Mouse (Mus musculus) limb, embryonic 11.5 days (tissue): Measurements from ENCODE around the gene Gmfb. TPM values are rescaled to one million over a fixed set of nuclear protein-coding genes. Genes with fewer than 3 reads are reported as not detected.

Experiments
- ATAC-seq: fragments of 200-750 bp; cut with Nextera tagmentation; 2 replicates; pipeline ENCODE4 v1.8.0; 2017; ENCODE audit warnings: low read depth; ENCODE audit not compliant: insufficient number of reproducible peaks, low FRiP score, low TSS enrichment
- DNase-seq: peaks from one replicate; pipeline ENCODE4 v3.0.0-alpha.2; 2015; ENCODE audit warnings: low spot score
- H3K27ac ChIP-seq: fragments of 300-500 bp; sonication (generic); replicated peaks from 2 replicates; pipeline ENCODE4 v1.5.1; 2014; ENCODE audit warnings: low read depth, mild to moderate bottlenecking, low read length
- H3K27me3 ChIP-seq: fragments of 300-500 bp; sonication (generic); 2 replicates; pipeline ENCODE4 v1.6.1; 2014; ENCODE audit warnings: mild to moderate bottlenecking, low read length, mixed read lengths; ENCODE audit not compliant: control insufficient read depth, insufficient read depth
- H3K36me3 ChIP-seq: fragments of 300-500 bp; sonication (generic); 2 replicates; pipeline ENCODE4 v1.6.1; 2014; ENCODE audit warnings: mild to moderate bottlenecking, low read length, moderate library complexity, mixed read lengths; ENCODE audit not compliant: control insufficient read depth, insufficient read depth
- H3K4me1 ChIP-seq: fragments of 300-500 bp; sonication (generic); 2 replicates; pipeline ENCODE4 v1.6.1; 2014; ENCODE audit warnings: low read length, mixed read lengths; ENCODE audit not compliant: control insufficient read depth, insufficient read depth
- H3K4me2 ChIP-seq: fragments of 300-500 bp; sonication (generic); 2 replicates; pipeline ENCODE4 v1.6.1; 2014; ENCODE audit warnings: low read depth, mild to moderate bottlenecking, moderate library complexity; ENCODE audit not compliant: severe bottlenecking
- H3K4me3 ChIP-seq: fragments of 300-500 bp; sonication (generic); 2 replicates; pipeline ENCODE4 v1.5.1; 2014; ENCODE audit warnings: low read depth, low read length
- H3K9ac ChIP-seq: fragments of 300-500 bp; sonication (generic); 2 replicates; pipeline ENCODE4 v1.6.1; 2014; ENCODE audit warnings: mild to moderate bottlenecking, low read length
- H3K9me3 ChIP-seq: fragments of 300-500 bp; sonication (generic); 2 replicates; pipeline ENCODE4 v1.6.1; 2016; ENCODE audit warnings: low read length; ENCODE audit not compliant: control insufficient read depth
- WGBS: fragments of 180-500 bp; shearing (Covaris S2); extraction: QIAGEN DNeasy Blood & Tissue Kit; methylation state at CpG from one replicate; pipeline ENCODE4 v1.1.7; 2014; 5-methylcytosine and 5-hydroxymethylcytosine counted together
- polyA plus RNA-seq: library from polyadenylated mRNA; unstranded; fragments of >200 nt; fragmentation: Nextera tagmentation; extraction: Ambion mirVana; gene quantifications from 2 replicates; pipeline ENCODE4 v1.2.1, GENCODE M21; 2014

The Gmfb gene
- polyA plus RNA-seq, 1 experiment from 2014 or later = 99.2 TPM

DNA sequence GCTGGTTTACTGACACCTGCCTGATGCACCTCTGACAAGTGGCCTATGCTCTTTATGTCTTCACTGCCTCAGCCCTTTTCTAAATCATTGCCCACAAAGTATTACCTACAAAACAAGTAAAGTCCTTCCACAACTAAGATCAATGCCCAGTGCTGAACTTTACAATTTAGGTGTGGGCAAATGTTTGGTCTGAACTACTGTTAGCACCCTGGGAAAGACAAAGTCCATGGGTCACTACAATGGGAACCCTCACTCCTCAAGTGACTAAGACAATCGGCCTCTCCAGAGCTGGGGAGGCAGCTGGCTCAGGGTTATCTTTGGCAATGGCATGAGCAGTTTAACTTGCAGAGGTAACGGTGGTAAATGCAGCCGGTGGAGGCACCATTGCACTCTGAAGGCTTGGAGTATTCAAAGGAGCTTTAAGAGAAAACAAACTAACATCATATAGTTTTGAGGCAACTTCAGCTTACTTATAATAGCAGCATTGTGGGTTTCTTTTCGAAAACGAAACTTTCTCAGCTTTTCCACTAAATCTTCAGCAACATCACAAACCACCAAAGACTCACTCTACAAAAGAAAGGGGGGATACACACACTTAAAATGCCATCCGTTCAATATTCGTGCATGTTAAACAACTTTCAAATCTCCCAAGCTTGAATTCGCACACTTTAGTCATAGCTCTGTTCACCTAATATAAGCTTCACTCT is 5.0 kb downstream of the Gmfb start:
- H3K36me3 ChIP-seq = peaks cover 7% of the 10 kb centered on the region; the same call in 1 of the 2 replicates
- no peak for DNase-seq
- WGBS = 92% methylated on average over 8 of the region's 8 CpGs

GRCm38 (mm10) chr14:46815640-46816039 is 6.4 kb downstream of the Gmfb start:
- Histone ChIP-seq H3K27me3 (no peaks in the 10 kb centered on the region), H3K4me3 (no peak overlapping the region), H3K27ac (no peak overlapping the region), H3K9me3 (no peaks in the 10 kb centered on the region), H3K36me3 (peaks cover 7% of the 10 kb centered on the region; the same call in 1 of the 2 replicates), H3K4me1 (no peaks in the 10 kb centered on the region; the same call in 1 of the 2 replicates), H3K9ac (no peak overlapping the region), H3K4me2 (no peak overlapping the region)
- ATAC-seq (no peak), DNase-seq (no peak)
- 85% methylated on average over 6 of the region's 6 CpGs for WGBS

More for the DNA sequence above, 5.0 kb downstream of the Gmfb start:
- Histone ChIP-seq H3K4me1 (peaks cover 5% of the 10 kb centered on the region), H3K4me3 (no peak overlapping the region), H3K4me2 (no peak overlapping the region), H3K27ac (no peak overlapping the region), H3K9me3 (no peaks in the 10 kb centered on the region), H3K9ac (no peak overlapping the region), H3K27me3 (no peaks in the 10 kb centered on the region)
- ATAC-seq = no peak

- H3K4me2 ChIP-seq = no peak overlapping the region
- H3K9me3 ChIP-seq = no peaks in the 10 kb centered on the region
- H3K9ac ChIP-seq = no peak overlapping the region
- no peaks in the 10 kb centered on the region for H3K27me3 ChIP-seq
- ATAC-seq (no peak), DNase-seq (no peak)
- no peaks in the 10 kb centered on the region for H3K36me3 ChIP-seq
- H3K27ac ChIP-seq = no peak overlapping the region
- no peaks in the 10 kb centered on the region for H3K4me1 ChIP-seq
- no peak overlapping the region for H3K4me3 ChIP-seq
- WGBS = 88% methylated on average over 3 of the region's 3 CpGs
Measured at GRCm38 (mm10) chr14:46807927-46808326, 14.1 kb downstream of the Gmfb start.

GRCm38 (mm10) chr14:46806186-46806585 is 15.9 kb downstream of the Gmfb start:
- H3K9ac ChIP-seq = no peak overlapping the region
- no peaks in the 10 kb centered on the region for H3K4me1 ChIP-seq
- 80% methylated on average over 5 of the region's 5 CpGs for WGBS
- H3K27me3 ChIP-seq = no peaks in the 10 kb centered on the region
- ATAC-seq (no peak), DNase-seq (no peak)
- no peak overlapping the region for H3K27ac ChIP-seq
- no peak overlapping the region for H3K4me2 ChIP-seq
- no peaks in the 10 kb centered on the region for H3K36me3 ChIP-seq
- no peaks in the 10 kb centered on the region for H3K9me3 ChIP-seq
- no peak overlapping the region for H3K4me3 ChIP-seq

DNA sequence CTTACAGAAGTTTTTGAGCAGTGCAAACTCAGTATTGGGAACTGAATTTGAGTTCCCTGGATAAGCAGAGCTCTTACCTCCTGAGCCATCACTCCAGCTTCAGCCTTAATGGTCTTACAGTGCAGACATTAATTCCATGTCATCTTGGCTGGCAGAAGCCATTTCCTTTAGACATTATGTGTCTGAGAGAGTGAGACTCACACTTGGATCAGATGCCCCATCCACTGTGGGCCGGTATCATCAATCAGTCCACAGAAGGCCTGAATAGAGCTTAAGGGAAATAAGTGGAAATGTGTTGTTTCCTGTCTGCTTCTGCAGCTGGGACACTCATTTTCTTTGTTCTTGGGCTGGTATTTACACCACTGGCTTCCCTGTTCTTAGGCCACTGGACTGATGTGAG is 18.3 kb downstream of the Gmfb start:
- no peaks in the 10 kb centered on the region for H3K4me1 ChIP-seq
- H3K9me3 ChIP-seq = no peaks in the 10 kb centered on the region
- 96% methylated on average over 1 of the region's 1 CpGs for WGBS
- H3K27ac ChIP-seq = no peak overlapping the region
- DNase-seq = no peak
- no peak overlapping the region for H3K4me3 ChIP-seq
- no peak overlapping the region for H3K9ac ChIP-seq
- H3K36me3 ChIP-seq = no peaks in the 10 kb centered on the region
- no peak overlapping the region for H3K4me2 ChIP-seq
- no peaks in the 10 kb centered on the region for H3K27me3 ChIP-seq
- ATAC-seq = no peak

DNA sequence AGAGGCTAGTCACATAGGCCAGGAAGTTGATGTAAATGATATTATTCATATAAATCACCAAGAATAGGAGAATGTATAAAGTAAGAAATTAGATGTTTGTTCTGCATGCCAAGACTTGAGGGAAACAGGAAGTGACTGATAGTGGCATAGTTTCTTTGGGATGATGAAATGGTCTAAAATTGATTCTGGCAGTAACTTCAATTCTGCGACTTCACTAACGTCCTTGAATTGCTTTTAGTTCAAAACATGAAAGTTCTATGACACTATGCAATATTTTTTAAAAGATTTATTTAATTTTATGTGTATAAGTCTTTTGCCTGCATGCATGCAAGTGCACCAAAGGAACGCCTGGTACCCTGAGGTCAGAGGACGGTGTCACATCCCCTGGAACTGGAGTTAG is 18.8 kb downstream of the Gmfb start:
- no peaks in the 10 kb centered on the region for H3K4me1 ChIP-seq
- no peaks in the 10 kb centered on the region for H3K27me3 ChIP-seq
- no peak for DNase-seq
- no peak overlapping the region for H3K9ac ChIP-seq
- H3K4me2 ChIP-seq = no peak overlapping the region
- H3K4me3 ChIP-seq = no peak overlapping the region
- ATAC-seq = no peak
- no peak overlapping the region for H3K27ac ChIP-seq
- WGBS = 88% methylated on average over 4 of the region's 4 CpGs
- H3K36me3 ChIP-seq = no peaks in the 10 kb centered on the region
- no peaks in the 10 kb centered on the region for H3K9me3 ChIP-seq

GRCm38 (mm10) chr14:46800684-46801345 is 21.2 kb downstream of the Gmfb start:
- ATAC-seq (no peak), DNase-seq (no peak)
- no peak overlapping the region for H3K4me3 ChIP-seq
- 85% methylated on average over 3 of the region's 3 CpGs for WGBS
- H3K27me3 ChIP-seq = no peaks in the 10 kb centered on the region
- H3K4me1 ChIP-seq = no peaks in the 10 kb centered on the region
- H3K9ac ChIP-seq = no peak overlapping the region
- H3K9me3 ChIP-seq = no peaks in the 10 kb centered on the region
- no peaks in the 10 kb centered on the region for H3K36me3 ChIP-seq
- H3K27ac ChIP-seq = no peak overlapping the region
- H3K4me2 ChIP-seq = no peak overlapping the region

DNA sequence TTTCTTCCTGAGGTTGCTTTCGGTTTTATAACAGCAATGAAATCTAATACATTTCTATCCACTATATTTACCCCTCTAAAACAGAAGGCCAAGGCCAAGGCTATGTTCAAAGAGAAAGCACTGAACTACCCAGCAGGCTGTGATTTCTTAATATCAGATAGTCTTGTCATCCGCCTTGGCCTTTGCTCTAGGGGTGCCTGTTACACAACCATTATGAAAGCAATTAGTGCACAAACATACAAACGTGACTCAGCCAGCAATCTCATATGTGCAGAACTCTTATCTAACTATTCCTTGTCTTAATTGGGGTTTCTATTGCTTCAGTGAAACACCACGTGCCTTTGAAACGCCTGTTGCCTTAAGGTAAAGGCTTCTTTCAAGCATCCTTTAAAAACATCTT is 27.9 kb downstream of the Gmfb start:
- DNase-seq (no peak), ATAC-seq (no peak)
- WGBS = 91% methylated on average over 5 of the region's 5 CpGs
- Histone ChIP-seq H3K36me3 (no peaks in the 10 kb centered on the region), H3K4me2 (no peak overlapping the region), H3K4me1 (no peaks in the 10 kb centered on the region), H3K27me3 (no peaks in the 10 kb centered on the region), H3K4me3 (no peak overlapping the region), H3K9ac (no peak overlapping the region), H3K27ac (no peak overlapping the region), H3K9me3 (no peaks in the 10 kb centered on the region)
